Mouse (Mus musculus) heart, adult 9 months (tissue): ENCODE data around the gene Uhrf1.
A peak's percentile ranks its signal among the peaks of the same experiment; 100 is the strongest.

Experiments used
- DNase-seq, 2 experiments: peaks; one replicate each; pipeline ENCODE4 v3.0.0; 2022; ENCODE audit warnings: low spot score in 2 of 2

Gene Uhrf1

GRCm38 (mm10) chr17:56275842-56276480, 27.2 kb upstream of the Uhrf1 start:
- peak; percentile 62 to 66 for DNase-seq

- peak; percentile 96 to 97 for DNase-seq
These were observed 26.2 kb upstream of the Uhrf1 start, which contains the start of gene Ticam1 for GRCm38 (mm10) chr17:56276643-56277566. Gene Ticam1 (minus strand): TSS chr17:56276786.

- no peak for DNase-seq
These were observed 25.6 kb upstream of the Uhrf1 start for GRCm38 (mm10) chr17:56277567-56277893.

- DNase-seq: no peak
These were observed 24.8 kb upstream of the Uhrf1 start for GRCm38 (mm10) chr17:56278340-56278739.

- DNase-seq: peak in 1 of 2 experiments; percentile 67
These were observed 23.5 kb upstream of the Uhrf1 start for GRCm38 (mm10) chr17:56279481-56280155.

- no peak for DNase-seq
These were observed 21.9 kb upstream of the Uhrf1 start for GRCm38 (mm10) chr17:56281193-56281592.

GRCm38 (mm10) chr17:56282802-56283201, 20.3 kb upstream of the Uhrf1 start:
- no peak for DNase-seq

- DNase-seq: no peak
These were observed 19.8 kb upstream of the Uhrf1 start for GRCm38 (mm10) chr17:56283316-56283715.

GRCm38 (mm10) chr17:56285995-56286394, 17.1 kb upstream of the Uhrf1 start:
- DNase-seq: no peak

- DNase-seq: no peak
These were observed 15.3 kb upstream of the Uhrf1 start for GRCm38 (mm10) chr17:56287830-56288229.

GRCm38 (mm10) chr17:56288866-56289265, 14.3 kb upstream of the Uhrf1 start:
- no peak for DNase-seq

GRCm38 (mm10) chr17:56289371-56290331, 13.5 kb upstream of the Uhrf1 start:
- DNase-seq: peak; percentile 64 to 76

- DNase-seq: peak; percentile 98 to 99
These were observed 12.5 kb upstream of the Uhrf1 start for GRCm38 (mm10) chr17:56290388-56291170.

- peak; percentile 96 for DNase-seq
These were observed 12.0 kb upstream of the Uhrf1 start for GRCm38 (mm10) chr17:56291171-56291511.

- no peak for DNase-seq
These were observed 11.2 kb upstream of the Uhrf1 start for GRCm38 (mm10) chr17:56291826-56292475.

- peak; percentile 53 to 57 for DNase-seq
These were observed 10.4 kb upstream of the Uhrf1 start, which contains the start of gene Plin3 for GRCm38 (mm10) chr17:56292531-56293222. Gene Plin3 (minus strand): TSS chr17:56292873.

GRCm38 (mm10) chr17:56293291-56293690, 9.8 kb upstream of the Uhrf1 start:
- no peak for DNase-seq

GRCm38 (mm10) chr17:56294241-56294640, 8.9 kb upstream of the Uhrf1 start:
- peak in 1 of 2 experiments; percentile 14 for DNase-seq

GRCm38 (mm10) chr17:56296201-56296600, 6.9 kb upstream of the Uhrf1 start:
- DNase-seq: no peak
